Mouse (Mus musculus): ENCODE data around the gene Gm13212. TPM values are rescaled to one million over a fixed set of nuclear protein-coding genes. Genes with fewer than 3 reads are reported as not detected.
"Not testable (repeated sequence)": the region's sequence is repeated elsewhere in the genome, so short reads cannot be mapped to it uniquely, and the experiment has no call there.

Gm13212 gene
- polyA plus RNA-seq, 1 experiment = 0.01 TPM

- not testable (repeated sequence) for H3K36me3 ChIP-seq (ENCODE audit: control insufficient read depth); H3K4me3 ChIP-seq (replicated peaks); H3K27me3 ChIP-seq (ENCODE audit: control insufficient read depth); H3K4me1 ChIP-seq (ENCODE audit: control insufficient read depth)
- peaks cover 19% of the 10 kb centered on the region for H3K9me3 ChIP-seq (ENCODE audit: control insufficient read depth, low read length)
Measured at GRCm38 (mm10) chr4:145640416-145641185, 55.6 kb downstream of the Gm13212 start.

- not testable (repeated sequence) for H3K36me3 ChIP-seq (ENCODE audit: control insufficient read depth); H3K4me1 ChIP-seq (ENCODE audit: control insufficient read depth); H3K9me3 ChIP-seq (ENCODE audit: control insufficient read depth, low read length); H3K4me3 ChIP-seq (replicated peaks); H3K27me3 ChIP-seq (ENCODE audit: control insufficient read depth)
Measured at GRCm38 (mm10) chr4:145670385-145670784, 85.4 kb downstream of the Gm13212 start, which contains the start of gene Zfp980. Gene Zfp980 (plus strand): TSS chr4:145670685.

GRCm38 (mm10) chr4:145674286-145674780 lies 89.4 kb downstream of the Gm13212 start:
- H3K4me3 ChIP-seq (replicated peaks); H3K4me1 ChIP-seq (ENCODE audit: control insufficient read depth); H3K9me3 ChIP-seq (ENCODE audit: control insufficient read depth, low read length); H3K36me3 ChIP-seq (ENCODE audit: control insufficient read depth); H3K27me3 ChIP-seq (ENCODE audit: control insufficient read depth): not testable (repeated sequence)

Other genes starting within 250 kb of the Gm13212 start
- gene Zfp990, start 74.4 kb upstream of the Gm13212 start, polyA plus RNA-seq (2012) = 0.05 and 0.19 TPM in 2 replicates
- not detected in 2 replicates for gene Zfp980, start 85.5 kb downstream of the Gm13212 start, polyA plus RNA-seq (2012)